Mouse (Mus musculus) stomach, embryonic 14.5 days (tissue): Measurements from ENCODE around the gene Rfc5. TPM values are rescaled to one million over a fixed set of nuclear protein-coding genes. Genes with fewer than 3 reads are reported as not detected.
"Not testable (repeated sequence)": the region's sequence is repeated elsewhere in the genome, so short reads cannot be mapped to it uniquely, and the experiment has no call there.

Experiments used
- ATAC-seq: fragments of 200-750 bp; cut with Nextera tagmentation; 2 replicates; pipeline ENCODE4 v1.8.0; 2017; ENCODE audit warnings: low read depth, moderate TSS enrichment; ENCODE audit not compliant: insufficient number of reproducible peaks, insufficient read depth, low FRiP score
- H3K27ac ChIP-seq: fragments of 300-500 bp; sonication (generic); 2 replicates; pipeline ENCODE4 v1.5.1; 2014; ENCODE audit warnings: mild to moderate bottlenecking, low read length, moderate library complexity, mixed read lengths
- H3K27me3 ChIP-seq: fragments of 300-500 bp; sonication (generic); 2 replicates; pipeline ENCODE4 v1.6.1; 2014; ENCODE audit warnings: low read length, control low read depth, mixed read lengths; ENCODE audit not compliant: control insufficient read depth, insufficient read depth
- H3K36me3 ChIP-seq: fragments of 300-500 bp; sonication (generic); 2 replicates; pipeline ENCODE4 v1.6.1; 2014; ENCODE audit warnings: mild to moderate bottlenecking, control low read depth, low read length, moderate library complexity, mixed read lengths; ENCODE audit not compliant: control insufficient read depth, insufficient read depth
- H3K4me1 ChIP-seq: fragments of 300-500 bp; sonication (generic); 2 replicates; pipeline ENCODE4 v1.6.1; 2014; ENCODE audit warnings: low read length, control low read depth, mixed read lengths; ENCODE audit not compliant: control insufficient read depth, insufficient read depth
- H3K4me2 ChIP-seq: fragments of 300-500 bp; sonication (generic); replicated peaks from 2 replicates; pipeline ENCODE4 v1.6.1; 2014; ENCODE audit warnings: low read depth, low read length, control low read depth
- H3K4me3 ChIP-seq: fragments of 300-500 bp; sonication (generic); 2 replicates; pipeline ENCODE4 v1.5.1; 2014; ENCODE audit warnings: low read depth, low read length, control low read depth
- H3K9ac ChIP-seq: fragments of 300-500 bp; sonication (generic); replicated peaks from 2 replicates; pipeline ENCODE4 v1.6.1; 2014; ENCODE audit warnings: low read depth, mild to moderate bottlenecking, control low read depth, low read length, moderate library complexity, mixed read lengths
- H3K9me3 ChIP-seq: fragments of 300-500 bp; sonication (generic); 2 replicates; pipeline ENCODE4 v1.6.1; 2016; ENCODE audit warnings: low read depth, low read length, control low read depth; ENCODE audit not compliant: control insufficient read depth
- WGBS: fragments of 180-500 bp; shearing (Covaris S2); extraction: QIAGEN DNeasy Blood & Tissue Kit; methylation state at CpG from one replicate; pipeline ENCODE4 v1.1.7; 2014; 5-methylcytosine and 5-hydroxymethylcytosine counted together
- polyA plus RNA-seq: library from polyadenylated mRNA; unstranded; fragments of >200 nt; fragmentation: Nextera tagmentation; extraction: Ambion mirVana; gene quantifications from 2 replicates; pipeline ENCODE4 v1.2.1, GENCODE M21; 2014

The Rfc5 gene
- polyA plus RNA-seq, 1 experiment from 2014 or later: 102 TPM

GRCm38 (mm10) chr5:117383198-117383597 is 5.6 kb downstream of the Rfc5 start:
- H3K27ac ChIP-seq: no peak overlapping the region
- 82% methylated on average over 12 of the region's 12 CpGs for WGBS
- no peak for ATAC-seq
- no peak overlapping the region for H3K4me2 ChIP-seq
- no peaks in the 10 kb centered on the region for H3K27me3 ChIP-seq
- H3K9me3 ChIP-seq: no peaks in the 10 kb centered on the region
- peaks cover 71% of the 10 kb centered on the region for H3K36me3 ChIP-seq
- peaks cover 8% of the 10 kb centered on the region for H3K4me1 ChIP-seq
- no peak overlapping the region for H3K9ac ChIP-seq
- H3K4me3 ChIP-seq: no peak overlapping the region

DNA sequence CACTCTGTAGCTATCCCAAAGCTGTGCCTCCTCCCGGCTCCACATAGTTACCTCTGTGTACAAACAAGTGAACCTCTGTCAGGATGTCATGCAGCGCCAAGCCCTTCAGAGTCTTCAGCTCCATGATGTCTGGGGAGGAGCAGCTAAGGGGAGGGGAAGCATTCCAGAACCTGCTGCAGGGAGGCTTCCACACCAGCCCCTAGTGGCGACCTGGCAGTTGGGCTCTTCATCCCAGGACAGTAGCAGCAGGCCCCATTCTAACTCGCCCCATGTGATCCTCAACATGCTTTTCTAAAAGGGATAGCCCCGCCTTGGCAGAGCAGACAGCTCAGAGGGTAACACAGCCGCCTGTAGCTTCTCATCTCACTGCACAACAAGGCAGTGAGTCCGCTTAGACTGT is 7.1 kb downstream of the Rfc5 start:
- Histone ChIP-seq H3K27ac (no peak overlapping the region), H3K4me1 (no peaks in the 10 kb centered on the region), H3K9ac (no peak overlapping the region), H3K4me3 (no peak overlapping the region), H3K4me2 (no peak overlapping the region), H3K27me3 (no peaks in the 10 kb centered on the region), H3K9me3 (no peaks in the 10 kb centered on the region), H3K36me3 (peaks cover 75% of the 10 kb centered on the region)
- ATAC-seq: no peak
- WGBS: 82% methylated on average over 7 of the region's 7 CpGs

- Histone ChIP-seq H3K9ac (no peak overlapping the region), H3K4me2 (no peak overlapping the region), H3K27ac (no peak overlapping the region), H3K4me1 (no peaks in the 10 kb centered on the region), H3K9me3 (no peaks in the 10 kb centered on the region), H3K27me3 (no peaks in the 10 kb centered on the region), H3K4me3 (no peak overlapping the region), H3K36me3 (peaks cover 75% of the 10 kb centered on the region)
- 80% methylated on average over 4 of the region's 4 CpGs for WGBS
- ATAC-seq: no peak
Measured at GRCm38 (mm10) chr5:117380199-117380598, 8.6 kb downstream of the Rfc5 start.

GRCm38 (mm10) chr5:117377731-117378130 is 11.1 kb downstream of the Rfc5 start:
- H3K9ac ChIP-seq, H3K4me1 ChIP-seq, H3K4me2 ChIP-seq, ATAC-seq, H3K27me3 ChIP-seq, H3K27ac ChIP-seq, H3K9me3 ChIP-seq, H3K4me3 ChIP-seq: not testable (repeated sequence)
- WGBS: 90% methylated on average over 14 of the region's 14 CpGs
- peaks cover 69% of the 10 kb centered on the region for H3K36me3 ChIP-seq

GRCm38 (mm10) chr5:117376331-117376761 is 12.5 kb downstream of the Rfc5 start:
- H3K27me3 ChIP-seq: no peaks in the 10 kb centered on the region
- H3K9me3 ChIP-seq: no peaks in the 10 kb centered on the region
- peaks cover 70% of the 10 kb centered on the region for H3K36me3 ChIP-seq
- no peak overlapping the region for H3K4me2 ChIP-seq
- ATAC-seq: no peak
- no peak overlapping the region for H3K9ac ChIP-seq
- H3K4me1 ChIP-seq: no peaks in the 10 kb centered on the region
- 72% methylated on average over 11 of the region's 11 CpGs for WGBS
- no peak overlapping the region for H3K4me3 ChIP-seq
- H3K27ac ChIP-seq: no peak overlapping the region

DNA sequence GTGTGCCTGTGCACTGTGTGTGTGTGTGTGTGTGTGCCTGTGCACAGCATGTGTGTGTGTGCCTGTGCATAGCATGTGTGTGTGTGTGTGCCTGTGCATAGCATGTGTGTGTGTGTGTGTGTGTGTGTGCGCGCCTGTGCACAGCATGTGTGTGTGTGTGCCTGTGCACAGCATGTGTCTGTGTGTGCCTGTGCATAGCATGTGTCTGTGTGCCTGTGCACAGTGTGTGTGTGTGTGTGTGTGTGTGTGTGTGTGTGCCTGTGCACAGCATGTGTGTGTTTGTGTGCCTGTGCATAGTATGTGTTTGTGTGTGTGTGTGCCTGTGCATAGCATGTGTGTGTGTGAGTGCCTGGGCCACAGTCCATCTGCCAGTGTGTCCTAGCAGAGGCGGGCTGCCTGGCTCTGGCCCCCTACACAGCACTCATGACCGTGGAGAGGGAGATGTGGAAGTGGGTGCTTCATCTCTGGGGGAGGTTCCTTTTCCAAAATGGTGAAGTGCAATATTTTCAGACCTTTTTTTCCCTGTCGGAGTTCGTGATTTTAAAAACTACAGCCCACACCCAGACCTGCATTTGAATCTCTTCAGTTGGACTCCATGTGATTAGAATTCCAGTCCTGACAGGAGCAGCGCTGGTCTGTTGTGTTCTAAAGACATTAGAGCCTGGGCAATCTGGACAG is 14.3 kb downstream of the Rfc5 start:
- WGBS: 85% methylated on average over 7 of the region's 7 CpGs
- no peak for ATAC-seq
- Histone ChIP-seq H3K9me3 (no peaks in the 10 kb centered on the region), H3K36me3 (peaks cover 62% of the 10 kb centered on the region), H3K9ac (no peak overlapping the region), H3K27me3 (no peaks in the 10 kb centered on the region), H3K4me3 (no peak overlapping the region), H3K27ac (no peak overlapping the region), H3K4me2 (no peak overlapping the region), H3K4me1 (no peaks in the 10 kb centered on the region)

DNA sequence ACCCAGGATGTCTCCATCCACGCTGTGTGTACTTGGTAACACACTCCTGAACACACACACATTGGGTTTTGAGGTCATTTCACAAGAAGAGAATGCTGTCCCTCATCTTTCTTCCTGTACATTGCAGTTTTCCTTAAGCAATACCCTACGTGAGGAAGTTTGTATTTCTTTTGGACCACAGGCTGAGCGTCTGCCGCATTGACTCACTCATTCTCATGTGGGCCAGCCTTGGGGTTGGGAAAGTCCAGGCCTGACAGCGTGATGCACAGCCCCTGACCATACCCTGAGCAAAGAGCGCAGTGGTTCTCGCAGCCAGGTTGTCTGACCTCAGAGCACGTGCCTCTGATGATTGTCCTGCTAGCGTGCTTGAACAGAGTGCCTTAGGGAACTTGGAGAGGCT is 15.4 kb downstream of the Rfc5 start:
- ATAC-seq: no peak
- H3K4me1 ChIP-seq: no peaks in the 10 kb centered on the region
- H3K4me3 ChIP-seq: no peak overlapping the region
- H3K27ac ChIP-seq: no peak overlapping the region
- no peak overlapping the region for H3K9ac ChIP-seq
- no peaks in the 10 kb centered on the region for H3K9me3 ChIP-seq
- 90% methylated on average over 9 of the region's 9 CpGs for WGBS
- peaks cover 59% of the 10 kb centered on the region for H3K36me3 ChIP-seq
- no peaks in the 10 kb centered on the region for H3K27me3 ChIP-seq
- no peak overlapping the region for H3K4me2 ChIP-seq

GRCm38 (mm10) chr5:117370592-117370991 is 18.3 kb downstream of the Rfc5 start:
- ATAC-seq: no peak
- Histone ChIP-seq H3K4me3 (no peak overlapping the region), H3K9ac (no peak overlapping the region), H3K36me3 (peaks cover 49% of the 10 kb centered on the region), H3K4me1 (no peaks in the 10 kb centered on the region), H3K4me2 (no peak overlapping the region), H3K27ac (no peak overlapping the region), H3K27me3 (no peaks in the 10 kb centered on the region), H3K9me3 (no peaks in the 10 kb centered on the region)
- 92% methylated on average over 10 of the region's 10 CpGs for WGBS

GRCm38 (mm10) chr5:117367206-117367605 is 21.6 kb downstream of the Rfc5 start:
- no peak for ATAC-seq

More at GRCm38 (mm10) chr5:117367206-117367605, 21.6 kb downstream of the Rfc5 start:
- Histone ChIP-seq H3K4me1 (0 out of 2 replicates have a peak, but pooled peaks cover 7% of the 10 kb centered on the region), H3K9me3 (no peaks in the 10 kb centered on the region), H3K9ac (no peak overlapping the region), H3K4me3 (no peak overlapping the region), H3K27ac (no peak overlapping the region), H3K27me3 (no peaks in the 10 kb centered on the region), H3K4me2 (no peak overlapping the region), H3K36me3 (peaks cover 37% of the 10 kb centered on the region)
- WGBS: 29% methylated on average over 8 of the region's 8 CpGs
